Mouse (Mus musculus) lung, postnatal 0 days (tissue): ENCODE data around the gene Tpst1.

Experiments
- CTCF ChIP-seq: IDR thresholded peaks from 2 replicates; pipeline ENCODE4 v1.5.1; 2016; ENCODE audit warnings: antibody characterized with exemption, mild to moderate bottlenecking
- EP300 ChIP-seq: IDR thresholded peaks from 2 replicates; pipeline ENCODE4 v1.6.1; 2016; ENCODE audit warnings: antibody characterized with exemption, mild to moderate bottlenecking, control low read depth

DNA sequence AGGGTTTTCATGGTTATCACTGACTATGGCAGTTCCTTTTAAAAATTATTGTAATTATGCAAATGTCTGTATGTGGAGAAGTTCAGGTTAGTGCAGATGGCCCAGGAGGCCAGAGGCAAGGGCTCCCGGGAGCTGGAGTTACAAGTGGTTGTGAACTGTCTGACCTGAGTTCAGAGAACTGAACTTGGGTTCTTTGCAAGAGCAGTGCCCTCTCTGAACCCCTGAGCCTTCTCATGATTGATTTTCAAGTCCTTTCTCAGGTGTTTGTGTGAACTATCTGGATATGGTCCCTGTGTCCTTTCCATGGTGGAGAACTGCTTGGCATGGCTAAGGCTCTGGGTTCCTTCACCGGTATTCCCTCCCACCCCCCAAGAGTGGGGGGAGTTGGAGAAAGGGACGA lies 29.4 kb upstream of the Tpst1 start:
- TF ChIP-seq CTCF = no peak
- no peak for TF ChIP-seq EP300
